8 mouse cellular contexts compared by ENCODE assay signal in the genomic region with DNA sequence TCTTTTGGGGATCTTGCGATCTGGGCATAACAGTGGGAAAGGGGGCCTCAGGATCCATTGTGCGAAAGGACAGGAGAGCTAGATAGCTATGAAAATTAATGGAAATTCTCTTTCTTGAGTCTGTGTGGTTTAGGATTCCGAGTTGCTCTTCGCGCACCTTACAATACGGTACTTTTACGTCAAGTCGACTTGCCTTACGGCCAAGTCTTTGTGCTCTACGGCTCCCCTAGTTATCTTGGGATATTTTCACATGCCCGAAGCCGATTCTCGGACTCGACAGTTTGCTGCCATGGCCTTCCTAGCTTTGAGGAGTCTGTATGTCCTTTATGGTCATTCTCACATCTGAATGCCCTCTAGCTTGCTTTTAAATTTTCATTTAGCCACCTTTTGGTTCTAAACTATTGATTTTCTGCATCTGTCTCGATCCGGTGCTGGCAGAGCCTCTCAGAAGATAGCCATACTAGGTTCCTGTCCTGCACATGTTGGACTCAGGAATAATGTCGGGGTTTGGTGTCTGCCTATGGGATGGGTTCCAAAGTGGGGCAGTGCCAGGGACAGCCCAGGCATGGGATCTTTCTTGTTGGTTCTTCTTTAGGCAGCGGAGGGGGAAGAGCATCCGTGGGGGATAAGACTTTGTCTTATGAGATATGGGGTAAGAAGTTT.
DNase-seq lines count a peak whose midpoint lies in the region; ATAC-seq and TF ChIP-seq lines count a peak whose summit lies in the region.

No protein-coding gene starts in this region.

- no peaks in the 10 kb centered on the region for H3K27me3 ChIP-seq in forebrain, embryonic 11.5 days (ENCODE audit: control insufficient read depth, insufficient read depth, low read length)

- TF ChIP-seq CTCF in lung, adult 2 months (IDR thresholded peaks at IDR 0.05; ENCODE audit: insufficient read depth, low read length): no peak

- peak overlapping the region; percentile 37; the same call in 1 of the 2 replicates for H3K9ac ChIP-seq in forebrain, embryonic 11.5 days (ENCODE audit: low read length)

- H3K27ac ChIP-seq in forebrain, embryonic 11.5 days (ENCODE audit: low read depth, low read length): no peak overlapping the region

- peak; percentile 62 for DNase-seq in MN1 (ENCODE audit: low spot score)
- peak; percentile 34 for DNase-seq in c-Kit-positive CD71-positive TER-119-negative erythroid progenitor cells, embryonic 14.5 days (ENCODE audit: low read depth)
- DNase-seq in forebrain, embryonic 11.5 days (ENCODE audit: low spot score): no peak
- DNase-seq in heart, postnatal 10 days: peak; percentile 32 to 79
- peak; percentile 56 to 82 for DNase-seq in kidney, postnatal 36 days
- DNase-seq in lung, adult 2 months: peak; percentile 55
- peak; percentile 72 for DNase-seq in thymus, postnatal 4 days

- peak; percentile 60 for ATAC-seq in forebrain, embryonic 11.5 days (replicated peaks; ENCODE audit: low FRiP score)
- ATAC-seq in neutrophil, adult 5-6 weeks (ENCODE audit: extremely low read depth, insufficient number of reproducible peaks, low FRiP score, poor library complexity, severe bottlenecking): 0 out of 2 replicates have a peak, but pooled peaks have one; percentile 36

- H3K4me3 ChIP-seq in forebrain, embryonic 11.5 days (ENCODE audit: low read depth, low read length): peak overlapping the region; percentile 29; the same call in 1 of the 2 replicates
- H3K4me3 ChIP-seq in lung, adult 2 months (replicated peaks; ENCODE audit: extremely low read depth, low read depth, low read length): peak overlapping the region; percentile 43

- TF ChIP-seq POLR2A in lung, adult 2 months (IDR thresholded peaks at IDR 0.05; ENCODE audit: borderline replicate concordance, extremely low read depth, low read depth, low read length): no peak

- H3K4me1 ChIP-seq in forebrain, embryonic 11.5 days (replicated peaks; ENCODE audit: control insufficient read depth, insufficient read depth, low read length): no peaks in the 10 kb centered on the region
- no peaks in the 10 kb centered on the region for H3K4me1 ChIP-seq in lung, adult 2 months (ENCODE audit: control insufficient read depth, insufficient read depth, low read length)

- 49% methylated on average over 19 of the region's 19 CpGs for WGBS in forebrain, embryonic 11.5 days
- WGBS in lung, adult 2 months: 70% methylated on average over 19 of the region's 19 CpGs

- intact Hi-C loops in heart, postnatal 10 days (cut with DNase I): no loop called here

- peak overlapping the region; percentile 31; the same call in 1 of the 2 replicates for H3K4me2 ChIP-seq in forebrain, embryonic 11.5 days (ENCODE audit: low read depth, low read length, severe bottlenecking)

- no peaks in the 10 kb centered on the region for H3K36me3 ChIP-seq in forebrain, embryonic 11.5 days (ENCODE audit: control insufficient read depth, insufficient read depth, low read length)

- no peaks in the 10 kb centered on the region for H3K9me3 ChIP-seq in forebrain, embryonic 11.5 days (ENCODE audit: control insufficient read depth, low read length)
